Mouse (Mus musculus) testis, postnatal 14 days (tissue): ENCODE results near the gene Comt.

ENCODE experiments used
- DNase-seq: peaks from one replicate; pipeline ENCODE4 v3.0.0; 2021; ENCODE audit warnings: low spot score

Comt gene

GRCm38 (mm10) chr16:18426802-18427280 lies at the start of gene Comt:
Gene Comt, minus strand, starts transcription at chr16:18426852.
- no peak for DNase-seq

- DNase-seq, result no peak
These were observed 47.4 kb upstream of the Comt start for GRCm38 (mm10) chr16:18474021-18474420.

- DNase-seq, result no peak
These were observed 46.3 kb upstream of the Comt start for GRCm38 (mm10) chr16:18472976-18473375.

GRCm38 (mm10) chr16:18472416-18472815 lies 45.8 kb upstream of the Comt start:
- DNase-seq, result no peak

GRCm38 (mm10) chr16:18471976-18472375 lies 45.3 kb upstream of the Comt start:
- DNase-seq, result no peak

GRCm38 (mm10) chr16:18471381-18471955 lies 44.8 kb upstream of the Comt start:
- no peak for DNase-seq

- DNase-seq, result no peak
These were observed 44.2 kb upstream of the Comt start for GRCm38 (mm10) chr16:18470829-18471228.

- DNase-seq, result no peak
These were observed 37.6 kb upstream of the Comt start for GRCm38 (mm10) chr16:18464271-18464670.

GRCm38 (mm10) chr16:18462598-18462997 lies 35.9 kb upstream of the Comt start:
- DNase-seq, result no peak

GRCm38 (mm10) chr16:18462031-18462430 lies 35.4 kb upstream of the Comt start:
- DNase-seq, result no peak

GRCm38 (mm10) chr16:18460826-18461225 lies 34.2 kb upstream of the Comt start:
- no peak for DNase-seq

- no peak for DNase-seq
These were observed 33.3 kb upstream of the Comt start for GRCm38 (mm10) chr16:18459955-18460370.

GRCm38 (mm10) chr16:18459335-18459954 lies 32.8 kb upstream of the Comt start:
- DNase-seq, result no peak

GRCm38 (mm10) chr16:18458661-18459060 lies 32.0 kb upstream of the Comt start:
- DNase-seq, result no peak

GRCm38 (mm10) chr16:18455407-18455806 lies 28.8 kb upstream of the Comt start:
- DNase-seq, result no peak

GRCm38 (mm10) chr16:18453846-18454245 lies 27.2 kb upstream of the Comt start:
- no peak for DNase-seq

- no peak for DNase-seq
These were observed 25.8 kb upstream of the Comt start for GRCm38 (mm10) chr16:18452361-18452862.

- DNase-seq, result no peak
These were observed 25.0 kb upstream of the Comt start for GRCm38 (mm10) chr16:18451486-18452181.

GRCm38 (mm10) chr16:18449005-18449404 lies 22.4 kb upstream of the Comt start:
- no peak for DNase-seq

- DNase-seq, result no peak
These were observed 21.5 kb upstream of the Comt start for GRCm38 (mm10) chr16:18448104-18448503.

- DNase-seq, result no peak
These were observed 20.6 kb upstream of the Comt start for GRCm38 (mm10) chr16:18447243-18447642.

- DNase-seq, result peak; percentile 74
These were observed 16.8 kb upstream of the Comt start for GRCm38 (mm10) chr16:18443385-18443841.

- DNase-seq, result no peak
These were observed 9.5 kb upstream of the Comt start for GRCm38 (mm10) chr16:18436128-18436527.
